Mouse (Mus musculus) ES-E14 (cell line): Measurements from ENCODE around the gene Wnt3a. TPM values are rescaled to one million over a fixed set of nuclear protein-coding genes. Genes with fewer than 3 reads are reported as not detected.

Experiments used
- DNase-seq: peaks from one replicate; pipeline ENCODE4 v3.0.0-alpha.2; 2013; ENCODE audit warnings: low read depth, low spot score
- H3K27ac ChIP-seq: 2 replicates; pipeline ENCODE4 v1.5.1; 2012; ENCODE audit warnings: low read depth, mild to moderate bottlenecking, low read length, moderate library complexity, mixed read lengths; ENCODE audit not compliant: poor library complexity, insufficient read depth, severe bottlenecking
- H3K36me3 ChIP-seq: 2 replicates; pipeline ENCODE4 v1.6.1; 2012; ENCODE audit warnings: mild to moderate bottlenecking, low read length, moderate library complexity, mixed read lengths; ENCODE audit not compliant: control insufficient read depth, poor library complexity, insufficient read depth, severe bottlenecking
- H3K4me1 ChIP-seq, 2 experiments: fragments of 150-350 bp in 1 of 2; sonication (generic) in 1 of 2; 2 replicates each; pipeline ENCODE4 v1.6.1; 2012; ENCODE audit warnings: low read length in 2 of 2, mild to moderate bottlenecking in 1 of 2, mixed read lengths in 1 of 2; ENCODE audit not compliant: control insufficient read depth in 2 of 2, insufficient read depth in 2 of 2, poor library complexity in 1 of 2
- H3K4me3 ChIP-seq, 2 experiments: fragments of 150-350 bp in 1 of 2; sonication (generic) in 1 of 2; 2 replicates each; pipeline ENCODE4 v1.5.1; 2012; ENCODE audit warnings: low read length in 2 of 2, low read depth in 1 of 2, mild to moderate bottlenecking in 1 of 2, mixed read lengths in 1 of 2; ENCODE audit not compliant: insufficient read depth in 1 of 2, poor library complexity in 1 of 2, severe bottlenecking in 1 of 2
- H3K9ac ChIP-seq: 2 replicates; pipeline ENCODE4 v1.6.1; 2012; ENCODE audit warnings: low read depth, mild to moderate bottlenecking, low read length, mixed read lengths; ENCODE audit not compliant: poor library complexity, insufficient read depth, severe bottlenecking
- H3K9me3 ChIP-seq: fragments of 150-350 bp; sonication (generic); 2 replicates; pipeline ENCODE4 v1.6.1; 2012; ENCODE audit warnings: low read depth, mild to moderate bottlenecking, low read length; ENCODE audit not compliant: control insufficient read depth, insufficient read depth
- CHD2 ChIP-seq: IDR thresholded peaks from 2 replicates; pipeline ENCODE4 v1.6.1; 2014; ENCODE audit warnings: mild to moderate bottlenecking, low read depth, low read length, inconsistent platforms
- HCFC1 ChIP-seq: IDR thresholded peaks from 2 replicates; pipeline ENCODE4 v1.6.1; 2012; ENCODE audit warnings: low read length, inconsistent platforms, borderline replicate concordance; ENCODE audit not compliant: insufficient read depth
- MAFK ChIP-seq: IDR thresholded peaks from 2 replicates; pipeline ENCODE4 v1.6.1; 2014; ENCODE audit warnings: mild to moderate bottlenecking, low read depth, low read length, inconsistent platforms; ENCODE audit not compliant: insufficient read depth
- ZC3H11A ChIP-seq: IDR thresholded peaks from 2 replicates; pipeline ENCODE4 v1.6.1; 2012; ENCODE audit warnings: low read depth, mild to moderate bottlenecking, inconsistent platforms, low read length, borderline replicate concordance
- ZNF384 ChIP-seq: IDR thresholded peaks from 2 replicates; pipeline ENCODE4 v1.6.1; 2012; ENCODE audit warnings: low read depth, low read length, inconsistent platforms
- in situ Hi-C, 2 experiments: fragments of 600-800 bp; cut with MboI; formaldehyde crosslinking; loops; one replicate each; pipeline ENCODE4 v1.15.1; 2025; ENCODE audit warnings: low sequenced_read_pairs in 2 of 2, inconsistent platforms in 1 of 2; ENCODE audit not compliant: unreplicated experiment in 2 of 2
- total RNA-seq: library from RNA; depleted of rRNA; stranded (reverse); fragments of 300-350 nt; gene quantifications from 2 replicates; pipeline ENCODE4 v1.2.3, GENCODE M21; 2012

The Wnt3a gene
- total RNA-seq, 1 experiment = 0.85 TPM

- Histone ChIP-seq H3K4me3 (no peak overlapping the region), H3K4me1 (peaks cover 0 to 8% of the 10 kb centered on the region in 2 experiments; a peak in 1 of 4 replicates), H3K36me3 (no peaks in the 10 kb centered on the region), H3K9me3 (no peaks in the 10 kb centered on the region), H3K27ac (no peak overlapping the region), H3K9ac (no peak overlapping the region)
- in situ Hi-C loops = no loop called here
- TF ChIP-seq CHD2 (no peak), MAFK (no peak), HCFC1 (no peak), ZC3H11A (no peak), ZNF384 (no peak)
- no peak for DNase-seq
Measured at GRCm38 (mm10) chr11:59239428-59239785, 51.1 kb downstream of the Wnt3a start.

- H3K36me3 ChIP-seq = no peaks in the 10 kb centered on the region
- H3K4me3 ChIP-seq = no peak overlapping the region
- H3K4me1 ChIP-seq = peaks cover 0 to 3% of the 10 kb centered on the region in 2 experiments; a peak in 1 of 4 replicates
- no peak overlapping the region for H3K27ac ChIP-seq
- H3K9me3 ChIP-seq = no peaks in the 10 kb centered on the region
- DNase-seq = no peak
- in situ Hi-C loops = no loop called here
- TF ChIP-seq ZC3H11A (no peak), HCFC1 (no peak), ZNF384 (no peak), CHD2 (no peak), MAFK (no peak)
- no peak overlapping the region for H3K9ac ChIP-seq
Measured at GRCm38 (mm10) chr11:59238525-59239427, 51.8 kb downstream of the Wnt3a start.

GRCm38 (mm10) chr11:59232797-59233196, 57.8 kb downstream of the Wnt3a start:
- in situ Hi-C loops = loop anchor here in 1 of 2 experiments (5.0 kb wide), 1 partner anchor 60 kb away; the partner anchor contains the start of gene Wnt3a
- Histone ChIP-seq H3K27ac (no peak overlapping the region), H3K4me1 (peaks cover 0 to 2% of the 10 kb centered on the region in 2 experiments; a peak in 1 of 4 replicates), H3K36me3 (no peaks in the 10 kb centered on the region), H3K9me3 (no peaks in the 10 kb centered on the region), H3K4me3 (no peak overlapping the region), H3K9ac (no peak overlapping the region)
- DNase-seq = no peak
- no peak for TF ChIP-seq ZNF384
- no peak for TF ChIP-seq MAFK
- TF ChIP-seq ZC3H11A = no peak; the same call in 1 of the 2 replicates
- TF ChIP-seq HCFC1 = no peak
- TF ChIP-seq CHD2 = no peak

GRCm38 (mm10) chr11:59230144-59230760, 60.3 kb downstream of the Wnt3a start:
- H3K4me3 ChIP-seq = no peak overlapping the region
- TF ChIP-seq ZC3H11A (peak; percentile 12; the same call in 1 of the 2 replicates), MAFK (no peak)
- peak; percentile 53 for DNase-seq
- no peaks in the 10 kb centered on the region for H3K36me3 ChIP-seq
- H3K4me1 ChIP-seq = peaks cover 0 to 4% of the 10 kb centered on the region in 2 experiments; a peak in 1 of 4 replicates
- H3K9ac ChIP-seq = no peak overlapping the region
- H3K27ac ChIP-seq = no peak overlapping the region
- in situ Hi-C loops = loop anchor here in 1 of 2 experiments (5.0 kb wide), 1 partner anchor 62 kb away; the partner anchor contains the start of gene Wnt3a
- H3K9me3 ChIP-seq = no peaks in the 10 kb centered on the region
